Mouse (Mus musculus): ENCODE data around the gene Tulp4.

The Tulp4 gene

DNA sequence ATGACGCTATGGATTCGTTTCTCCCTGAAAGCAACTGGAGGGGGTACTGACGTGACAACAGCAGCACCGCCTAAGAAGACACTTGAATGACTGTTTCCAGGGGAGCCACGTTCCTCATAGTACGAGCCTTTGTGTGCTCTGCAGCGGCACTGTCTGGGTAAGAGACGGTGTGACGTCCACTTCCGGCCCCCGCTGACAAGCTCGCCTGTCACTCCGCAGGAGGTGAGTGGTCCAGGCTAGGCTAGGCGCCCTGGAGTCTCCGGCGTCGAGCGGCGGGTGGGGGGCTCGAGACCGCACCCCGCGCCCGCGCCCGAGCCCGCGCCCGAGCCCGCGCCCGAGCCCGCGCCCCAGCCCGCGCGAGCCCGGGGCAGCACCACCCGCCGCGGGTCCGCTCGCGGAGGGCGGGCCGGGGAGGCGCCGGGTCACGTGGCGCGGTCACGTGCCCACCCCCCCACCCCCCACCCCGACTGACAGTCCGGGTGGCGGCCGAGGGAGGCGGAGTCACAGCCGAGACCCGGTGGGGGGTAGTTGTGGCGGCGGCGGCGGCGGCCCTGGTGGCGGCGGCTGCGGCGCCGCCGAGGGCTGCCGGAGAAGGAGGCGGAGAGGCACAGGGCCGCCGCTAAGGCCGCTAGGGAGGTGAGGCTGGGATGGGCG, at the start of gene Tulp4:
Tulp4 (plus strand) TSS at position 77 of the 654 bp plus-strand sequence.
- peak; percentile 83 to 86 for DNase-seq

DNA sequence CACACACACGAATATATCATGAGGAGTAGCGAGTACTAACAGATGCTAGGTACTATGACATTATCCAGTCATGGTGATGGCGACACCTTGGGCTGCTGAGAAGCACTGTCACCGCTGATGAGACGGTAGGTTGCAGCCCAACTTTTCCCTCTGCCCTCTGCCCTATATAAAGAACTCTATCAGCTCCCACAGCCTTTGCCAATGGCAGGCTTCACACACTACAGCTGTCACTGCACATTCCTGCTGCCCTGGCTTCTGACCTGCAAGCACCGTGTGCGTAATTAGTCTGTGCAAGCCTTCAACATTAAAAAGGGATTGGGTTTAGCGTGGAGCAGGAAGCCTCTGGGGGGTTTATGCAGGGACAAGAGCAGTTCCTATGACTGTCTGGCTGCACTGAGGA, 43.4 kb upstream of the Tulp4 start:
- DNase-seq = no peak

DNA sequence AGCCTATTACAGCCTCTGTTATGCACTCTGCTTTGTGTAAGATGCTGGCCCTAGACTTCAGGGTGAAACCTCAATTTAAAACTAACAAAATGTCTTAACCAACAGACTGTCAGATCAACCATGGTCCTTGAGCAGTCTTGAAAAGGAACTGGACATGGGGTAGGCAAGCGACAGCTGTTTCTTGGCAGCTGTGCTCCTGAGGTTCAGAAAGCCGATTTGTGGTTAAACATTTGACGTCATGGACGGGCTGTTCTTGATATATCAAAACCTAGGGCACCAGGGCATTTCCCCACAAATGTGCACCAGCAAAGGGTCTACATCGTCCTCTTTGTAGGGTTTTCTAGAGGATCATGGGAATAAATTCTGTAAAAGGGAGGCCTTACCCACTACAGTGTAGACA, 42.7 kb upstream of the Tulp4 start:
- no peak for DNase-seq

DNA sequence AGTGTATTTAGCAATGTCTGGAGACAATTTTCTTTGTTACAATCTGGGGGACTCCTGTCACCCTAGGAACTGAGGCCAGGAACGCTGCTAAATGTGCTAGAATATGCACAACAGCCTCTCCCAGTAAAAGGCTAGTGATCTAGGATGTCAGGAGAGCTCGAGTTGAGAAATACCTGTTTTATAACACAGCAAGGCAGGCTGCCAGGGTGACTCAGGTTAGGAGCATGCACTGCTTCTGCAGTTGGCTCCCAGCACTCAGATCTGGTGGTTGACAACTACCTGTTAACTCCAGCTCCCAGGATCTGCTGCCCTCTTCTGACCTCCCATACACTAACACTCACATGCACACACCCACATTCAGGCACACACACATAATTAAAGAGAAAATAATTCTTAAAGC, 40.2 kb upstream of the Tulp4 start:
- DNase-seq = no peak

DNA sequence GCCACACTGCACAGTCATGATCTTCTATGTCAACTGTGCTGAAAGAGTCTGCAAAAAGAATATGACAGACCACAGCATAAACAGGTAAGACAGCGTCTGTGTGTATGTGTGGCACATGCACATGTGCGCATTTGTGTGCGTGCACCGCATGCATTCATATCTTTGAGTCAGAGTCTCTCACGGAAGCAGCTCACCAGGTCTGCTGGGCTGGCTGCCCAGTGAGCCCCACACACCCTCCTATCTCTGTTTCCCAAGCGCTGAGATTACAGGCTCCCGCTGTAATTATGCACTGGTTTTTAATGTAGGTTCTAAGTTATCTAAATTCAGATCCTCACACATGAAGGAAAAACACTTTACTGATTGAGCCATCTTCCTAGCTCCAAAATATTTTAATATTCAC, 38.6 kb upstream of the Tulp4 start:
- DNase-seq = no peak

DNA sequence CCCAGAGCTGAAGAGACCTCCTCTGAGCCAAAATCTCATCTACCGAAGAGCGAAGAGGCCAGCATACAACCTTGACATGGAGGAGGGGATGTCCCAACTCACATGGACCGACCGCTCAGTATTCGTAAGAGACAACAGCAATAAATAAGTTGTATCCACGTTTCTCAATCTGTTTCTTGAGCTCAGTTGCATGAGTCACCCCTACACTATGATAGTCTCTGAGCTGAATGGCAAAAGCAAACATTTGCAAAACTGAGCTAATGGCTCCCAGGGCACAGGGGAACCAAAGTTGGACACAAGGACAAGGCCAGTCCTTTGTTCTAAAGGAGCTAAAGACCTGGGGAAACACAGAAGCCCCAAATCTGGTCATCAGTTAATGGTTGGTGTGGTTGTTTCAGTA, 36.4 kb upstream of the Tulp4 start:
- DNase-seq = no peak

DNA sequence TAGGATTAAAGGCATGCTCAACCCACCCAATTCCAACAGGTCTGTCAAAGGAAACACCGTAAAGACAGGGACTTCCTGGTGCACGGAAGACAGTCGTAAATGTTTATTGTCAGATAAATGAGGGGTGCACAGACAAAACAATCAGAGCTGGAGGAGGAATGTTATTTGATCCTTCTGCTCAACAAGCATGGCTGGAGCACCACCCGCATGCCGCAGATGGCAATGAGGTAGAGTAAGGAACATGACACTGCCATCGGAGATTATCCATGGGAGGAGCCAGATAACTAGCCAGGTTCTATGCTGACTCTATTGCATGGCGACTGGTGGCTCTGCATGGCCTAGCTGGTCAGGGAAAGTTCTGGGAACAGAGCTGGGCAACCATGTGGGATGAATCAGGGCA, 32.8 kb upstream of the Tulp4 start:
- no peak for DNase-seq

DNA sequence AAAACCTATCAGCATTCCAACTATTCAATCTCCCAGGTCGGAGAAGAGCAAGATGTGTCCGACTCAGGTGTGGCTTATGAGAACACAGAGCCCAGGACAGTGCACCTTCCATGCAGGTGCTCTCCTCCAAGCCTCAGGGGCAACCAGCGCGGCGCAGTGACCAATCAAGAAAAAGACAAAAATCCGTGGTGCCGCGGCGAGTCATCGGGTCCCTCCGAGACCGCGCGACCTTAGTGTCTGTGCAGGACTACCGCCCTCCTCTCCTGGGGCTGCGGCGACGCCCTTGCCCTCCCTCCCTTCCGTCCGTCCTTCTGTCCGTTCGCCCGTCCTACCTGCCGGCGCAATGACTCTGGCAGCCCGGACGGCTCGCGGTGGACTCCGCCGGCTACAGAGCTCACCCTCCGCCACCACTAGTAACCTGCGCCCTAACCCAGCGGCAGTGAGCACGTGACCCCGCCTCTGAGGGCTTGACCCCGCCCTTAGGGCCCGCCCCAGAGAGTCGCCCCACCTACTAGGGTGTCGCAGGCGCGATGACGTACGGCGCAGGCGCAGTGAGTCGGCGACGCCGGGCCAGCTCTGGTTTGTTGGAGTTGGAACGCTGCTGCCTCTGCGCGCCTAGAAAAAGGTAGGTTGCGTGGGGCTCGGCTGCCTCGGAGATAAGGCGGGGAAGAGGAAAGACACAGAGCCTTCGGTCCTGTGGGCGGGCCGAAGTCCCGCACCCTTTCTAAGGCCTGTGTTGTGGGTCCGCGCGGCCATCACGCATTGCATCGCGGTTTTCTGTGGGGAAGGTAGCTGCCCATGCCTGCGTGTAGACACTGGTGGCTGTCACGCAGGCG, 26.7 kb upstream of the Tulp4 start, which contains the start of the genes Serac1 and Gtf2h5:
Serac1 (minus strand) TSS at position 455 of the 836 bp plus-strand sequence.
Gtf2h5 (plus strand) TSS at position 500 of the 836 bp plus-strand sequence.
- DNase-seq = peak; percentile 99

DNA sequence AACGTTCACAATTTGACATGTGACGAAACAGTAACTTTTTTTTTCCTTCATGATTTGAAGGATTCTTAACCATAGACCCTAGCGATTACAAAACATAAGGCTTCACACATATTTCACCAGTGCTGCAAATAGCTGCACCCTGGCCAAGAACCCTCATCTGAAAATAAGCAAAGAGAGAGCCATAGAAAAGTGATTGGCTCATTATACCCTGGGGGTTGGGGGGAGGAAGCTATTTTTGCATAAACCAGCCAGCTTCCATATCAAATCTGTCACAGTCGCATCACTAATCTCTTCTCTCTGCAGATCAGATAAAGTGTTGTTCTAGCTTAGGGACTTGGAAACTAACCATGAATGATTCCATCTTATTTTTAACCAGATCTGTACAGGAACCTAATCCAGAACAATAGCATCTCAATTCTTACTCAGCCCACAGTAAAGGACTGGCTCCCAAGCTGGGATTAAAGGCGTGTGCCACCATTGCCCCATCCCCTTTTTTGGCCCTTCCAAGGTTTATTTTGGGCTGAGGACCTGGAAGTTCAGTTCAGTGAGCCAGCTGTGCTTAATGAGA, 22.8 kb upstream of the Tulp4 start:
- no peak for DNase-seq

DNA sequence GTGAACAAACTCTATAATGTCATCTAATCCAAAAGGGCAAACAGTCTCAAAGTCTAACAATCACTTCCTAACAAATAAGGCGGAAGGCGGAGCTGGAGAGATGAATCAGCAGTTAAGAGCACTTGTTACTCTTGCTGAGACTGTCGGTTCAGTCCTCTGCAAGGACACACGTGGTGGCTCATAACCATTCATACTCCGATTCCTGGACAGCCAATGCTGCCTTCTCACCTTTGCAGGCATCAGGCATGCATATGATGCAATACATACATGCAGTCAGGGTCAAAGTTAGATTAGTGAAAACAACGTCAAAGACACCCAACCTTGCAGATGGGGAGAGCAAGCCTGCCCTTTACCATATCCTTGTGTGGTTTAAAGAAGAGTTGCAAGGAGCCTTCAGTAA, 14.6 kb upstream of the Tulp4 start:
- no peak for DNase-seq

DNA sequence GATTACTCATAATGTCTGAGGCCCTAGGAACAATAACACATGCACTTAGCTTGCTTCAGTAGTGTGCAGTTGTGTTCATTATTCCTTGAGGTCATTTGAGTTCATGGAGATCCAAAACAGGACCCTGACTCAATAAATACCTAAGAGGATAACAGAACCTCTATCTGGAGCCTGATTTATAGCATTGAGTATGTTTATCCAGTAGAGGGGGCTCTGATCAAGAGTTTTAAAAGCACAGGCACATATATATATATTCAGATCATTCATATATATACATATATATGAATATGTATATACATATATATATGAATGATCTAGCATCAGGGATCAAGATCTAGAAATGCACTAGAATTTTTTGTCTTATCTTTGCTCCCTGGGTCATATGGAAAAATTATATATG, 10.7 kb upstream of the Tulp4 start:
- DNase-seq = no peak

DNA sequence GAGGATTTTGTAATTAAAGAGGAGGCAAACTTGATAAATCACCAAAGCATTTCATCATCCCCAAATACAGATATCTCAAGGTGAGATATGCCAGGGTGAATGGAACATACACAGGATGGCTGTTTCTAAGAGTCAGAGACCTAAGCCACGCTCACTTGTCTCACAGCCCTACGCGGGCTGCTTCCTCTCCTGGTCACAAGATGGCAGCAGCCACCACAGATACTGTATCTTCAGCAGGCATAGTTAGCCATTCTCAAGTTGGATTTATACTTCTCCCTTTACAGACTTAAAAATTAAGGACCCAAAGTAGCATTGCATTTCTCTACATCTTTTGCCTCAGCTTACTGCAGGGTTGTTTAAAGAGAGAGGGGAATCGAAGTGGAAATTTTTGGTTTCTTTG, 8.4 kb upstream of the Tulp4 start:
- peak; percentile 79 to 81 for DNase-seq

DNA sequence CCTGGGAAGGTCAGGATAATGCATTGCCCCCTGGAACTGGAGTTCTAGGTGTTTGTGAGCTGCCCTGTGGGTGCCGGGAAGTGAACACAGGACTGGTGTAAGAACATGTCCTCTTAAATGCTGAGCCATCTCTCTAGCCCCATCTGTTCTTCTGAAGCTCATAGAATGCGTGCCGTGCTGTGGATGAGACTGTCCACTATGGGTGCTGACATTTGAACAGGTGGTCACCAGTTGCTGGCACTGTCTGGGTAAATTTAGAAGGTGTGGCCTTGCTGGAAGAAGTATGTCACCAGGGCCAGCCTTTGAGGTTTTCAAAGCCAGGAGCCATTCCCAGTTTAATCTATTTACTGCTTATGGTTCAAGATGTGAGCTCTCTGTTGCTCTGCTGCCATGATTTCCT, 4.0 kb upstream of the Tulp4 start:
- no peak for DNase-seq

DNA sequence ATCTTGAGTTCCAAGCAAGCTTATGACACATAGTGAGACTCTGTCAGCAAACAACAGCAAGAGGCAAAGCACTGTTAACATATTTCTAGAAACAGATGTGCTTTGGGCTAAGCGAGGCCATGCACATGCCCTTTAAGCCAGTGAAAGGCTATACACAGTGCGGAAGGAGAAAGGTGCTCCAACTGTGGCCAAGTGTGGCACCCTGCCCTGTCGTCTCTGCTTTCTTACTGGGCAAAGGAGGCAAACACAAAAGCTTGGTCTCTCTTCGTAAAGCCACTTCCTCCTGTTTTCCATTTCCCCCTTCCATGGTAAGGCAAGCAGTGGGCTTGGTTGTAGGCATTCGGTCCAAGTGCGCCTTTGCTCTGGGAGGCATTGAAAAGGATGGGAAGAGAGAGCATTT, 2.7 kb upstream of the Tulp4 start:
- DNase-seq = no peak

DNA sequence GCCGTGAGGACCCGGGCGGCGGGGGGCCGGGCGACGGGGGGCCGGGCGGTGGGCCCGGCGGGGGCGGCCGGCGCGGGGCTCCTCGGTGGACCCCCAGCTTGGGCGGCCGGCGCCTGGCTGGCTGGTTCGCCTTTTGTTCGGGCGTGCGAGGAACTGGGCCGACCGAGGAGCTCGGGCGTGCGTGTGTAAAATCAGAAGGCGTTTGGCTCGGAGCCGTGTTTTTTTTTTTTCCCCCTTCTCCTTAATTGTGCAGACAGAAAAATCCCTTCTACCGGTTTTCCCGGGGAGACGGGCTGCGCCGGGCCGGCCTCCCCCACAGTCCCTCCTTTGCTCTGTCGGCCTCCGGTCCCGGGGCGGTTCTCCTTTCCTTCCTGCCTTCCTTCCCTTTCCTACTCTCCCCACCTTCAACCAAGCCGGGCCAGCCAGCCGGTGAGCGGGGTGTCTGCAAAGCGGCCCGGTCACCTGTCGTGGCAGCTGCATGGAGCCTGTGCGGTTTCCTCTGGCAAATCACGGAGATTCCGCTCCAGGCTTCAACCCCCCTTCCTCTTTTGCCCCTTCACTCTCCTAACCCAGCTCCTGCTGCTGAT, 871 bp downstream of the Tulp4 start:
- DNase-seq = peak; percentile 71 to 75

DNA sequence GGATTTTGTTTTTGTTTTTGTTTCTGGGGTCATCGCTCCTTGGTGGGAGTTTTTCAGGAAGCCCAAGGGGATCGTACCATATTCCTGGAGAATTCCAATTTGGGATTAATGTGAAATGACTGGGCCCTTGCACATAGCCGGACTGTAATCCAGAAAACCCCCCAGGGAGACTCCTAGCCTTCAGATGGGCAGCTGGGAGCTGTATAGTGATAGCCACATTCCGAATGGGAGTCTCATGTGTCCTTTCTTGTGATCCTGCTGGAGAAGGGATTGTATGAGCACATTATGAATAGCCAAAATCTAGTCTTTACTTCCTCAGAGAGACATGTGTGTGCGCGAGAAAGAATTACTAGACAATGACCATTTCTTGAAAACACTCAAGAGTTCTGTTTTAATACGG, 1.9 kb downstream of the Tulp4 start:
- no peak for DNase-seq

DNA sequence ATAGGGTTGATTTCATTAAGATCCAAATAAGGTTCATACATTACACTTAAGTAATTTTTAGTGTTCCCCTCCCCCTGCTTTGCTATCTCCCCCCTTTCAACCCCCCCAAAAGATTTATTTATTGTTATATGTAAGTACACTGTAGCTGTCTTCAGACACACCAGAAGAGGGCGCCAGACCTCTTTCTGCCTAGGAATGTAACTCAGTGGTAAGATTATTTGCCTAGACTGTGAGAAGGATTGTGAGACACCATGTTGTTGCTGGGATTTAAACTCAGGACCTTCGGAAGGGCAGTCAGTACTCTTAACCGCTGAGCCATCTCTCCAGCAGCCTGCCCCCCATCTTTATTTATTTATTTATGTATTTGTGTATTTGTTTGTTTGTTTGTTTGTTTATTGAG, 4.7 kb downstream of the Tulp4 start:
- DNase-seq = peak; percentile 71 to 72

DNA sequence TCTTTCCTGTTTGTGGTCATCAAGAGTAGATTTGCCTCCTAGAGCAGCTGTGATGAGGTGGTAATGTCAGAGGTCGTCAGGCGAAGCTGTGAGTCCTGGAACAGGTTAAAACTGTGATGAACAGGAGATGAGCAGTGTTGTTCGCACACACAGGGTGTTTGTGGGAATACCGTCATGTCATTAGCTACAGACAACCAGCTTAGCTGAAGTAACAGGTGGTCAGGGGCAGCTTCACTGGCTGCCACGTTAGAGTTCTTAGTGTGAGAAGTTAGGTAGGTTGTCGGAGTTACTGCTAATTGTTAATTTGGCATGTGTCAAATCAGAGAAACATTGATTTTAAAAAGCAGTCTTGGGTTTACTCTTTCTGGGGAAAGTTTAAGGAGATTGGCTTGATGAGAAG, 7.4 kb downstream of the Tulp4 start:
- DNase-seq = no peak

DNA sequence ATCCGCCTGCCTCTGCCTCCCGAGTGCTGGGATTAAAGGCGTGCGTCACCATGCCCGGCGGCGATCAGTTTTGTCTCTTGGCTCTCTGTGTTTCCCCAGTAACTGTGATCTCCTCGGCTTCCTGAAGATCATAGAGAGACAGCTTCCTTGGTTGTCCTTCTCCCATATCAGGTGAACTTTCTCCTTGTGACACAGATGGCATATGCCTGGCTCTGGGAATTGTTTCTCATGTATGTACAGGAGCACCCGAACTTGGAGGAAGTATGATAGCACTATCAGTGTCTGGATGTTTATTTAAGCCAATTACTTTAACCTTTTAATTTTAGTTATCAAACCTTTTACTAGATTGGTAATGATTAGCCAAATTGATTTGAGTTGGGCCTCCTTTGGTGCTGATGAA, 8.8 kb downstream of the Tulp4 start:
- no peak for DNase-seq

DNA sequence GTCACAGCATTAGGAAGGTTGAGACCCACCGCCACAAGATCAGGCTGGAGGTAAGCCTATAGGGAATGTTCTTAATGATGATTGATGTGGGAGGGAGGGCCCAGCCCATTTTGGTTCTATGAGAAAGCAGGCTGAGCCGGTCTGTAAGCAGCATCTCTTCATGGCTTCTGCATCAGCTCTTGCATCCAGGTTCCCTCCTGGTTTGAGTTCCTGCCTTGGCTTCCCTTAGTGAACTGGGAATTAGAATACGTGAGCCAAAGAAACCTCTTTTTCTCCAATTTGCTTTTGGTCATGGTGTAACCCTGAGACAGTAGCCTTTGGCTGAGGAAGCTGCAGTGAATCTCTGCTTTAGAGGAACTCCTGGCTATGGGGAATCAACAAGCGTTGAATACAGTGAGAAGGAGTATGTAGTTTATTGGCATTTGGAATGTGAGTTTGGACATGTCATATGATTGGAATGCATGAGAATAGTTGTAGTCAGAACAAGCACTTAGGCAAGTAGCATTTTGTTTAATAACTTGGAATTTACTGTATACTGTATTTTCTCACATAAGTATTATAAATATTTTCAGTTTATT, 11.0 kb downstream of the Tulp4 start:
- DNase-seq = peak; percentile 13 to 56

DNA sequence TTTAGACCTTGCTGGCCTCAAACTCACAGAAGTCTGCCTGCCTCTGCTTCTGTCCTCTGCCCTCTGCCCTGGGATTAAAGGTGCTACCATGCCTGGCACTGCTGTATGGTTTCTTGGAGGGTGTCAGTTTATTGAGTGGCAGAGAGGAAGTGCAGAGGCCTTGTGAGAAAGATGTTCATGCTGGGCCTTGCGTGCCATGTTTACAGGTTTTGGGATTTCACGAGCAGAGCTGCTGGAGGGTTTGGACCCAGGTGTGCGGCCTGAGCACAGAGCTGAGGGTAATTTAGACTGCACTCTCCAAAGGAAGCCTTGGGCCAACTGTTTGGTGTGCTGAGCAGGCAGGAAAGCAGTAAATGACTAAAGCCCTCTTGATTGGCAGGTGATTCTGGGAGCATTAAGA, 11.7 kb downstream of the Tulp4 start:
- DNase-seq = peak in 1 of 2 experiments; percentile 11

DNA sequence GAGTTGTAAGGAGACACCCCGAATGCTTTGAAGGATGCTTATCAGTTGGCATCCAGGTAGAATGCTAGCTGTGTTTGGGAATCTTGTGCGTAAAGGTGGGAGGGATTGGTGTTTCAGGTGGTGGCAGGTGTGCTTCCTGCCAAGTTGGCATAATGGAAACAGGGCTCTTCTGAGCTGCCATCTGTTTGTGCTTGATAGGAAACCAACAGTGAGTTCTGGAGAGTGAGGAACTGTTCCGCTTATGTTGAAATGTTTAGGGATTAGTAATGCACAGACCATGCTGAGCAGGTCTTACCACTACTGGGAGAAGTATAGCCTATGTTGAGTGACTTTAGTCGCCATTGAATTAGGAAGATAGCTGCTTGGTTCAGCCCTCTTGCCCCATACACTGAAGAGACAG, 12.6 kb downstream of the Tulp4 start:
- DNase-seq = peak; percentile 66 to 83

DNA sequence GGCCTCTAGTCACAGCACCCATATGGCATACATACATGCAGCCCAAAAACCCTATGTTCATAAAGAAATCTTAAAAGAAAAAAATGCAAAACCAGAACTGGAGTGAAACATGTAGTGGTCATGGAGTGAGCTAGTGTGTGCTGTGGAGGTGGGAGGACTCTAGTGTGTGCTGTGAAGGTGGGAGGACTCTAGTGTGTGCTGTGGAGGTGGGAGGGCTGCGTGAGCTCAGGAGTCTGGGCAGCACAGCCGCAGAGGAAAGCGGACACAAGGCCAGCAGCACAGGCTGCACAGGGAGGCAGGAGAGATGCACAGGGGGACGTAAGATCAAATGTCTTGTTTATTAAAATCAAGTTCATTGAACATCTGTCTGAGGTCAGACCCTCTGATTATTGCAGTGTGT, 17.5 kb downstream of the Tulp4 start:
- DNase-seq = no peak

Measured in cerebellum, postnatal 14 days (tissue).